Mouse (Mus musculus) ES-CJ7 (cell line): ENCODE measurements at regions not wholly inside any gene's neighbourhood (a gene's known extent, or its start where the extent isn't known, plus 50 kb on each side); places are given as distances from the start of the nearest gene placed in this dataset.
A peak's percentile ranks its signal among the peaks of the same experiment; 100 is the strongest.

Experiments used
- DNase-seq: peaks from one replicate; pipeline ENCODE4 v3.0.0; 2011; ENCODE audit warnings: low read depth, low spot score

GRCm38 (mm10) chr2:57424879-57425278 is 187.4 kb downstream of the Gpd2 start:
- DNase-seq = no peak

DNA sequence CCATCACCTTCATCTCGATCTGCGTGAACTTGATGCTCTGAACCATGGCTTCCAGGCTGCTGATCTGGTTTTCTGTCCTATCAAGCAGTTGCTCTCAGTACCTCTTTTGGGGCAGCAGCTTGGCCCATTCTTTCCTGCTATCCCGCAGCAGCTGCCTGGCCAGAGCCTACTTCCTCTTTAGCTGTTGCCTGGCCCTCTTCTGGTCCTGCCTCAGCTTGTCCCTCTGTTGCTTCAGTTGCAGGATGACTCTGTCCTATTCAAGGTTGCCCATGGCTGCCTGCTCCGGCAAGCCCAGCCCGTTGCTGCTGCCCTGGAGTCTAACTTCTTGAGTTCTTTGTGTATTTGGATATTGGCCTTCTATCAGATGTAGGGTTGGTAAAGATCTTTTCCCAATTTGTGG is 188.0 kb downstream of the Gpd2 start:
- DNase-seq = no peak

DNA sequence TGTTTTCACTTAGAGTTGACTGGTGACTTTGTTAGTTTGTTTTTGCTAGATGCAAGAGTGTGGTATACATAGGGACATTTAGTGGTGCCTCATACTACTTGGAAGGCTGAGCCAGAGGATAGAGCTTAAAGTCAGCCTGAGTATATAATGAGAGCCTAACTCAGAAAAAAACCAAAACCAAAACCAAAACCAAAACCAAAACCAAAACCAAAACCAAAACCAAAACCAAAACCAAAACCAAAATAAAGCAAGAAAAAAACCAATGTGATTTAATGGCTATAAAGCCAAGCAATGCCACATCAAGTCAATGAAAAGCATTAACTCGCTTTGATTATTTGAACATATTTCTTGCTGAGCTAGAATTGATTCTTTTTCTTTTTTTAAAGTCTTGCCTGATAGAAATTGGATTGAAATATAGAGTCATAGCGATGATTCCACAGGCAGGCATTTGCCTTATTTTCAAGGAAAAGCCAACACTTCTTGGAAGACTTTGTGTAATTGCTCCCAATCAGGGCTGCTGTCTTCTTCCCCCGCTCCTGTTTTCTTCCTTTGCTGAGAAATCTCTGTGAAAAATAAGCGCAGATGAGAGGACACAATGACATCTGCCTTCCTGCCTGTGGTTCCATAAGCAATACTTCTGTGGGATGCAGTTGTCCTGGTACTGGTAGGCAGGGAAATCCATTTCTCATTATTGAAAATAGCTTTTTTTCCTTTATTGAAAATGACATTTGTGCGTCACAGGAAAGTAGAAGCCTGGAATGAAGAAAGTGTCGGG is 213.7 kb downstream of the Gpd2 start:
- DNase-seq = no peak

- DNase-seq = no peak
Measured at GRCm38 (mm10) chr2:57453896-57454679, 216.7 kb downstream of the Gpd2 start.

DNA sequence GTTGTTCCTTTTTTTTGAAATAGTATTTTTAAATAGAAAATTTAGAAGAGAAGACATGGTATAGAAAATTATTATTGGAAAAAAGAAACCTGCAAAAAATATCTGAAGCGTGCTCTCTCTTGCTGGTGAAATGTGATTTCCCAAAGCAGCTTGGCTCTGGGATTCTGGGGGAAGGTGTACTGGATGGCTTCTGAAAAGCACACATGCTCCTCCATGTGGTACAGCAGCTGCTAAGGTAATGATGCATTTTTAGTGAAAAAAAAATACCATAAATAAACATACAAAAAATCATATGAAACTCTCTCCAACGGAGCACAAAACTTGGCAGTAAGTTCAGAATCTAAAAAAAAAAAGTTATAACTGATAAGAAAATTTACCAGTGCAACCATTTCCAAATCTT is 222.5 kb downstream of the Gpd2 start:
- DNase-seq = no peak

DNA sequence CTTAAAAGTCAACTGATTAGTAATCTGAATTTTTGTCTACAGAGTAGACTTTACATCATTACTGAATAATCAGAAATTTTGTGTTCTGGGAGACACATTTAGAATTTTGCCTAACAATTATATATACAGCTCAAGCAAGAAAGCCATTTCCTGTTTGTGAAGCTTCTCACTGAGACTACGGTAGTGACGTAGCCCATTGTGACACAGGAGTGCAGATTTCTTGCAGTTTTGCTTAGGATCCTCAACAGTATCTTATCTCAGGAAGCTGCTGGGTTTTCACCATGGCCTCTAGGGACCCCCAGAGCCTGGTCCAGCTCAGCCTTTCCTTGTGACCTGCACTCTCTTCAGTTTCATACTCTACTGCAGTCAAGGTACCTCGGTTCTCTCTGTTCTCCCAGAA is 236.4 kb downstream of the Gpd2 start:
- DNase-seq = no peak

DNA sequence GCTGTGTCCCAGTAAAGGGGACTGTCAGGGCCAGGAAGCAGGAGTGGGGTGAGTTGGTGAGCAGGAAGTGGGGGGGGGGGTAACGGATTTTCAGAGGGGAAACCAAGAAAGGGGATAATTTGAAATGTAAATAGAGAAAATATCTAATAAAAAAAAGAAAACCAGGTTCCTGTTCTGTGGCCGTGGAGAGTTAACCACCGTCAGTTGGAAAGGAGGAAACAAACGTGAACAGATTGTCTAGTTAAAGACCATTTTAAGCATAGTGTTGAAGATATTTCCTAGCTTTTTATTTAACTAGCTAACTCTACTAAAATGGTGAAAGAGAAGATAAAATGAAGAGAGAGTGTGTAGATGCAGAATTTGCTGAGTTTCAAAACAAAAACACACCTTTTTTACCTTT is 254.7 kb downstream of the Gpd2 start:
- DNase-seq = no peak

- DNase-seq = no peak
Measured at GRCm38 (mm10) chr2:57492914-57493621, 255.6 kb downstream of the Gpd2 start.

GRCm38 (mm10) chr2:57496315-57496954 is 259.0 kb downstream of the Gpd2 start:
- no peak for DNase-seq

DNA sequence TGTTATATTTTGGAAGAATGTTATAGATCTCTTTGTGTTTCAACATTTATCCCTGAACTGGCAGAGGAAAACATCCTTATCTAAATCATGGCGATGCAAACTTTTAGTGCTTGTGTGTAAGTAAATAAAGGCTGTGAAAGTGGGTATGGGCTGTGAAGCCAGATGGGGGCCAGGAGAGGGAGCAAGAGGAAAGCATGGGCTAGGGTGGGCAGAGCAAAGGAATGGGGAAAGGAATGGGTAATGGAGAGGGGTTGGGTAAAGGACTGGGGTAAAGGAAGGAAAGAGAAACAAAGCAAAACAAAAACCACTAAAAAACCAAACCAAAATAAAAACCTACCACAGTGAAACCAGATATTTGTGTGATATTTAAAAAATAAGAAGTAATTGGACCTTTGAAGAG is 260.5 kb downstream of the Gpd2 start:
- peak; percentile 3 for DNase-seq

DNA sequence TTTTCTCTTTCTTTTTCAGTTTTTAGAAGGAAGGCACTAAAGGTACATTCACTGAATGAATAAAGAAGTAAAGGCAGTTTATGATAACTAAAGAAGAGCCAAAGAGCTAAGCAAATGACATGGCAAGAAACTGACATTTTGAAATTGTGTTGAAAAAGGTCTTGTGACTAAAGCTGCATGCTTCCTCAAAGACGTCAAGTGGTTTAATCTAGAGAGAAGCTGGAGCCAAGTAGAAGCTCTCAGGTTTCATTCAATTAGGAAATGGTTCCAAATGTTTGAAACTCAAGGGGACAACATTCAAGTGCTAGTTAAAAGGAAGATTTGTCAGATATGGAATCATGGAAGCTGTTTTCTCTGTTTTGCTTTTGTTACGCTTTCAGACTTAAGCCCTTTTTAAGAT is 267.2 kb downstream of the Gpd2 start:
- no peak for DNase-seq

DNA sequence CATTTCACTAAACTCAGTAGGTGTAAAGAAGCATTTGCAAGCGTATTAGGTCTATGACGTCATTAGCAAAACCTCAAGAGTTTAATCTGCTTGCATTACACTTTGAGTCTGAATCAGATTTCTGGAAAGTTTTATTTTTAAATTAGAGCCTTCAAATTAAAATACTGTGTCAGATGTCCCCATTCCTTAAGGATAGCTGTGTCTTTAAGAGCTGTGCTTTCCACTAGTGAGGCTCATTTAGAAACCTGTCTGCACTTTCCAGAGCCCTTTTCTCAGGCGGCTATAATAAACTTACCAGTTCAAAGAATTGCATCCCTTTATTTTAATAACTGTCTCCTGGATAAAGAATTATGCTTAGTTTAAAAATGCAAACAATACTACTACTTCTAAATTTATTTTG is 285.0 kb downstream of the Gpd2 start:
- no peak for DNase-seq

GRCm38 (mm10) chr2:57522983-57523382 is 285.5 kb downstream of the Gpd2 start:
- no peak for DNase-seq

DNA sequence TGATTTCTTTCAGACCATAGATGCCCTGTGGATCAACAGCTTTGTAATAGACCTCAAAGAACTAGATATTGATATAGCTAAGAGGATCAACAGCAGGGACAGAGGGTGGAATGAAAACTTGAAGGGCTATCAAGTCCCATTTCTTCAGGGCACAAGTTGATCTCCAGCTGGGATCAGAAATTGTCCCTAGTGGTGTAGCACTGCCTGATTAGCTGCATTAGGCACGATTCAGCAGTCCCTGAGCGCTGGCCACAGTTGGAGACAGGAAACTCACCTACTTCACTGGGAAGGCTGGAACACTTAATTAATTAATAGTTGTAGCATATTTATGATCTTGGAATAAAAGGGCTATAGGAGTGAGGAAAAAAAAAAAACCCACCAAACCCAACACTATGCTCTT is 290.5 kb downstream of the Gpd2 start:
- DNase-seq = no peak

GRCm38 (mm10) chr2:57539842-57540241 is 302.4 kb downstream of the Gpd2 start:
- no peak for DNase-seq

DNA sequence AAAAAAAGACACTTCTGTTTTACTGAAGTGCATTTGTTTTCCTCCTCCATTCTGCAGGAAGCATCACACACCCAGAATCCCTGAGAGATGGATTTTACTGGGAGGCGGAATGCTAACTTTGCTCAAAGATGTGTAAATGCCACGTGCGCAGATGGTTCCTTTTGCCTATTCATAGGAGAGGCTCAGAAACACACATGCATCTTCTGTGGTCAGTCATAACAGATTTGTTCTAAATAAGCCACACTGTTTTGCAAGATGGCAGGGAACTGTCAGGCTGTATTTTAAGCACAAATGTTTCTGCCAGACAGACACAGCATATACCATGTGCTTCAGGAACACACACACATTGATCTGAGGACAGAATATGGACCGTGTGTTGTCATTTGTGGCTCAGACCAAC is 327.8 kb downstream of the Gpd2 start:
- no peak for DNase-seq

DNA sequence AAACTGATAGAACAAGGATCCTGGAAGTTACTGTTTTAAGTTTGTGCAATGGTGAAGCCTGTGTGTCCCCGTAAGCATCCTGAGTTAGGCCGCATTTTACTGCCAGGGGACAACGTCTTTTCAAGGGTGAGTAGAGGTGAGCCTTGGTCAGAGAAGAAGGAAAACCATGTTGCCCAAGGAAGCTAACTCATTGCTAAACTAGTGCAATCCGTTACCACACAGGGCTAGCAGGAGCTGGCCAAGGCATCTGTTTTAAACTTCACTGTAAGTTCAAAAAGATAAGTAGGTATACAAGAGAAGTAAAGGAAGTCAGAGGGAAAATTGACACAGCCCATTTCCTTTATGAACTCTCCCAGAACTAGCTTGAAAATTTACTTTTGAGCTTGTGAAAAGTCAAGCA is 328.7 kb downstream of the Gpd2 start:
- DNase-seq = no peak

DNA sequence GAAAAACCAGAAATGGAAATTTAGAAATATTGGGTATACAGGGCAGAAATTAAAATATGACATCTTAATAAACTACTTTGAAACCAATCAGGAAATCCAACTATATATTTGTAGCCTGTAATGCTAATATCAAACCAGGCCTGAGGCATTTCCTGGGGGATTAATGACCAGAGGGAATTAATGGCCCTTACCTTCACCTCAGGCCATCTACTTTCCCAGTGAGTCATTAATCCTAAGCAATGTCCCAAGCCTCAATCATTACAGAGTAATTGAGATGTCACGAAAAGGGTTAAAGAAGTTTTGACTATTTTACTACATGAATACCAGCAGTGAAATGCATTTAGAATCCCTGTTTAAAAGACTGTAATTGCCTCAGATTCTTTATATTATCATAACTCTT is 329.7 kb downstream of the Gpd2 start:
- DNase-seq = no peak

GRCm38 (mm10) chr2:57587065-57587464 is 349.6 kb downstream of the Gpd2 start:
- peak; percentile 15 for DNase-seq

DNA sequence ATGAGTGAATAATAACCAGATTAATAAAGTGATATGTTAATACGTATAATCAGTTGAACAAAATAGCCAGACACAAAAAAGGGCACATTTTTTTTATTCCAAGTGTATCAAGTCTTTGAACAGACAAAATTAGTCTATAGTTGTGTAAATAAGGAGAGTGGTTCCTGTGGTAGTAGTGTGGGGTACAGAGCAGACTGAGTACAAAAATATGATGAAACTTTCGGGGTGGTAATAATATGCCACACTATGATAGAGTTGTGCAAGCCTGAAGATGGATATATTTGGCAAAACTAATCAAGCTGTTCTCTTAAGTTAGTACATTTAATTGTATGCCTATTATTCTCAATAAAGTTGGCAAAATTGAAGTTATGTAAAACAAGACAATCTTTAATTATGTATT is 356.1 kb downstream of the Gpd2 start:
- DNase-seq = no peak

DNA sequence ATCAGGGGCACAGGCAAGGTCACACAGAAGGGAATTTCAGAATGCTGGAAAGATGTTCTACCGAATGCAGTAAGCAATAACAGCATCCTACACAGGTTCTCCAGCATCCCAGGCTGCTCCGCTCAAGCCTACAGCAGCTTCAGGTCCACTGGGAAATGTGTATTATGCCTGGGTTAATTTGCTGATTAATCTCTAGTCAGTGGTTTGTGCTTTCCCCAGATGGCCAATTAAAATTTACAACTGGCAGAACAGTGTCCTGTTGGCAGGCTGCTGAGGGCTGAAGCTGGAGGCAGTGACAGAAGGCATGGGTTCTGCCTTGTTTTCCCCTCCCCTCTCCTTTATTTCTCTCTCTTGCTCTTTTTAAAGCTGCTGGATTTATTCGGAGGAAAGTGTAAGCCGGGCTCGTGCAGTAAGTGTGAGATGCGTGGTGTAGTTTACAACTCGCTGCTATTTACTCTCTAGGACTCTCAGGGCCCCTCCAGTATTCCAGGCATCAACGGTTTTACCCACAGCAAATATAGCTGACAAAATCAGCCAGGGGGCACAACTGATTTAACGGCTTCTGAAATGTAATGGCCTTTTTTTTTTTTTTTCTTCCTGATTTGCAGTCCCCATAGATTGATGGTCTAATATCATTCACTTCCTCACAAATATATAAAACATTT is 360.4 kb downstream of the Gpd2 start:
- DNase-seq = no peak

DNA sequence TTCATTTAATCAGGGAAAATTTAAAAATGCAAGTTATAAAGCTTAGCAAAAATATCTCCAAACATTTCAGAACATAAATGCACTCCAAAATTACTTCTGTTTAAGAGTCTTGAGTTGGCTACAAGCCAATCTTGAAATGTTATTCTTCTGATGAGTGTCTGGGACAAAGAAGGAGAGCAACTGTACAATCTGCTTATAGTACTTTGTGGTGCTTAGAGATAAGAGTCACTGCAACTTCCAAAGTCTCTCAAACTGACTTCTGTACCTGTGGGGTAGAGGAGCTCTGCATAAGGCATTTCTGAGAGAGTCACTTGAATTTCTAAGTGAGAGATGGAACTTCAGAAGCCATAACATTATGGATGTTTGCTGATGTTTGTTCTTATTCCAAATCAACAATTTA is 374.2 kb downstream of the Gpd2 start:
- no peak for DNase-seq
